Mouse (Mus musculus): ENCODE measurements around the gene Nfia.

- no peak for TF ChIP-seq CTCF (IDR thresholded peaks at IDR 0.05; ENCODE audit: borderline replicate concordance, insufficient read depth, low read depth, low read length)
- TF ChIP-seq POLR2A (IDR thresholded peaks at IDR 0.05; ENCODE audit: borderline replicate concordance, insufficient read depth, low read length), result no peak; the same call in 1 of the 2 replicates
These were observed 5.2 kb downstream of the Nfia start, which contains the start of gene E130114P18Rik for GRCm38 (mm10) chr4:97777706-97778176.
